In genomic region chr17:45663106-45663919, GRCm38 (mm10) we compare ENCODE assay signal across 8 mouse cellular contexts. TPM values are rescaled to one million over a fixed set of nuclear protein-coding genes. Genes with fewer than 3 reads are reported as not detected.
DNase-seq lines count a peak whose midpoint lies in the region; ATAC-seq and TF ChIP-seq lines count a peak whose summit lies in the region.

No protein-coding gene starts in this region.

- intact Hi-C loops in heart, adult 2 months (cut with DNase I): loop anchor here (2.0 kb wide), 1 partner anchor 55 kb away; no protein-coding TSS in a partner anchor

- no peaks in the 10 kb centered on the region for H3K9me3 ChIP-seq in limb, embryonic 11.5 days (ENCODE audit: control insufficient read depth, low read length)
- H3K9me3 ChIP-seq in midbrain, embryonic 14.5 days (ENCODE audit: control insufficient read depth, low read length): no peaks in the 10 kb centered on the region

- TF ChIP-seq EP300 in heart, adult 2 months (IDR thresholded peaks at IDR 0.05; ENCODE audit: insufficient read depth, low read depth, low read length): 0 out of 2 replicates have a peak, but pooled peaks have one; percentile 27

- 28% methylated on average over 27 of the region's 27 CpGs for WGBS in heart, adult 2 months
- 32% methylated on average over 27 of the region's 27 CpGs for WGBS in kidney, adult 2 months
- 29% methylated on average over 27 of the region's 27 CpGs for WGBS in limb, embryonic 11.5 days
- 27% methylated on average over 27 of the region's 27 CpGs for WGBS in midbrain, embryonic 14.5 days

- no peaks in the 10 kb centered on the region for H3K36me3 ChIP-seq in heart, adult 2 months (ENCODE audit: control insufficient read depth, insufficient read depth, low read length)
- no peaks in the 10 kb centered on the region; the same call in 1 of the 2 replicates for H3K36me3 ChIP-seq in kidney, adult 2 months (ENCODE audit: control insufficient read depth, insufficient read depth, low read length)
- peaks cover 4% of the 10 kb centered on the region for H3K36me3 ChIP-seq in limb, embryonic 11.5 days (ENCODE audit: control insufficient read depth, insufficient read depth, low read length)
- peaks cover 81% of the 10 kb centered on the region for H3K36me3 ChIP-seq in midbrain, embryonic 14.5 days (ENCODE audit: control insufficient read depth, insufficient read depth, low read length)

- no peak overlapping the region for H3K27ac ChIP-seq in heart, adult 2 months
- H3K27ac ChIP-seq in kidney, adult 2 months (ENCODE audit: insufficient read depth, low read depth, low read length): no peak overlapping the region
- no peak overlapping the region for H3K27ac ChIP-seq in limb, embryonic 11.5 days (replicated peaks; ENCODE audit: low read depth, low read length)
- 0 out of 2 replicates have a peak overlapping the region, but pooled peaks have one; percentile 37 for H3K27ac ChIP-seq in midbrain, embryonic 14.5 days (replicated peaks; ENCODE audit: low read depth, low read length)

- H3K4me1 ChIP-seq in heart, adult 2 months (ENCODE audit: control insufficient read depth, insufficient read depth, low read length): 0 out of 2 replicates have a peak, but pooled peaks cover 1% of the 10 kb centered on the region
- 0 out of 2 replicates have a peak, but pooled peaks cover 3% of the 10 kb centered on the region for H3K4me1 ChIP-seq in kidney, adult 2 months (ENCODE audit: control insufficient read depth, insufficient read depth, low read length)
- no peaks in the 10 kb centered on the region for H3K4me1 ChIP-seq in limb, embryonic 11.5 days (ENCODE audit: control insufficient read depth, insufficient read depth, low read length)
- H3K4me1 ChIP-seq in midbrain, embryonic 14.5 days (ENCODE audit: control insufficient read depth, insufficient read depth, low read length): no peaks in the 10 kb centered on the region

- peak; percentile 67 for DNase-seq in ovary, postnatal 10 days (ENCODE audit: low spot score)
- DNase-seq in ovary, adult 18-20 months (ENCODE audit: low spot score): no peak
- peak; percentile 50 for DNase-seq in embryo, embryonic 11.5 days (ENCODE audit: low read depth, low spot score)
- DNase-seq in heart, adult 2 months: peak; percentile 57 to 80
- peak; percentile 69 for DNase-seq in kidney, adult 2 months
- peak; percentile 88 for DNase-seq in limb, embryonic 11.5 days (ENCODE audit: low spot score)
- peak; percentile 87 for DNase-seq in midbrain, embryonic 14.5 days
- DNase-seq in spleen, postnatal 10 days (ENCODE audit: low spot score in 2 of 2): peak; percentile 82 to 87

- no peak for TF ChIP-seq POLR2A in heart, adult 2 months (IDR thresholded peaks at IDR 0.05; ENCODE audit: insufficient read depth, low read depth, low read length)
- no peak for TF ChIP-seq POLR2A in kidney, adult 2 months (IDR thresholded peaks at IDR 0.05; ENCODE audit: low read depth, low read length)

- ATAC-seq in limb, embryonic 11.5 days (ENCODE audit: insufficient number of reproducible peaks, low FRiP score, low TSS enrichment, low read depth): 0 out of 2 replicates have a peak, but pooled peaks have one; percentile 29
- peak; percentile 61 for ATAC-seq in midbrain, embryonic 14.5 days (ENCODE audit: low FRiP score, low TSS enrichment)

- H3K4me2 ChIP-seq in limb, embryonic 11.5 days (ENCODE audit: low read depth, severe bottlenecking): peak overlapping the region; percentile 17; the same call in 1 of the 2 replicates
- peak overlapping the region; percentile 31 for H3K4me2 ChIP-seq in midbrain, embryonic 14.5 days (ENCODE audit: low read length)

- TF ChIP-seq CTCF in heart, adult 2 months (IDR thresholded peaks at IDR 0.05): 0 out of 2 replicates have a peak, but pooled peaks have one; percentile 97
- peak; percentile 80 for TF ChIP-seq CTCF in kidney, adult 2 months (conservative IDR thresholded peaks at IDR 0.05; ENCODE audit: insufficient read depth, insufficient read length, low read depth, low read length)

- H3K4me3 ChIP-seq in heart, adult 2 months: no peak overlapping the region
- H3K4me3 ChIP-seq in kidney, adult 2 months (ENCODE audit: insufficient read depth, low read depth, low read length): no peak overlapping the region
- H3K4me3 ChIP-seq in limb, embryonic 11.5 days (ENCODE audit: low read depth, low read length): no peak overlapping the region
- no peak overlapping the region for H3K4me3 ChIP-seq in midbrain, embryonic 14.5 days (replicated peaks; ENCODE audit: low read depth, low read length)

- no peak overlapping the region for H3K9ac ChIP-seq in heart, adult 2 months (ENCODE audit: low read depth, low read length)
- H3K9ac ChIP-seq in limb, embryonic 11.5 days (ENCODE audit: low read length): no peak overlapping the region
- no peak overlapping the region for H3K9ac ChIP-seq in midbrain, embryonic 14.5 days (replicated peaks; ENCODE audit: low read length)

- H3K79me2 ChIP-seq in heart, adult 2 months (replicated peaks; ENCODE audit: control insufficient read depth, insufficient read depth, low read length): no peaks in the 10 kb centered on the region

- H3K27me3 ChIP-seq in heart, adult 2 months (ENCODE audit: control insufficient read depth, insufficient read depth, low read length): no peaks in the 10 kb centered on the region
- H3K27me3 ChIP-seq in kidney, adult 2 months (replicated peaks; ENCODE audit: control insufficient read depth, insufficient read depth, low read length): no peaks in the 10 kb centered on the region
- no peaks in the 10 kb centered on the region for H3K27me3 ChIP-seq in limb, embryonic 11.5 days (ENCODE audit: control insufficient read depth, insufficient read depth, low read length)
- H3K27me3 ChIP-seq in midbrain, embryonic 14.5 days (ENCODE audit: control insufficient read depth, insufficient read depth, low read length): no peaks in the 10 kb centered on the region

RNA-seq across cellular contexts. Expression of gene Capn11, which starts 4.2 kb away (rescaled TPM):
- under 1 TPM in 1 of 2 experiments, not detected in 1; 0.59 TPM for total RNA-seq in heart, adult 2 months (2021)
- polyA plus RNA-seq in heart, adult 2 months (2012; rRNA removed): not detected in 2 replicates
- 0.04 and 0.16 TPM in 2 replicates for polyA plus RNA-seq in kidney, adult 2 months (2012; rRNA removed)
- polyA plus RNA-seq in limb, embryonic 11.5 days (2014; fragmentation: Nextera tagmentation; extraction: Ambion mirVana): 0.26 and 0.81 TPM in 2 replicates
- polyA plus RNA-seq in midbrain, embryonic 14.5 days (2014; fragmentation: Nextera tagmentation; extraction: Ambion mirVana): 0.08 and 2.4 TPM in 2 replicates

RNA-seq across cellular contexts. Expression of gene Mrpl14, which starts 22.8 kb away (rescaled TPM):
- total RNA-seq in heart, adult 2 months (2021): 100 to 1,000 TPM; 149 to 161 TPM
- polyA plus RNA-seq in heart, adult 2 months (2012; rRNA removed): 133 and 170 TPM in 2 replicates
- 168 and 199 TPM in 2 replicates for polyA plus RNA-seq in kidney, adult 2 months (2012; rRNA removed)
- 146 and 154 TPM in 2 replicates for polyA plus RNA-seq in limb, embryonic 11.5 days (2014; fragmentation: Nextera tagmentation; extraction: Ambion mirVana)
- 110 and 139 TPM in 2 replicates for polyA plus RNA-seq in midbrain, embryonic 14.5 days (2014; fragmentation: Nextera tagmentation; extraction: Ambion mirVana)

RNA-seq across cellular contexts. Expression of gene Tmem63b, which starts 23.4 kb away (rescaled TPM):
- total RNA-seq in heart, adult 2 months (2021): 10 to 100 TPM; 81.8 to 90.1 TPM
- 122 and 154 TPM in 2 replicates for polyA plus RNA-seq in heart, adult 2 months (2012; rRNA removed)
- polyA plus RNA-seq in kidney, adult 2 months (2012; rRNA removed): 77.9 and 90.1 TPM in 2 replicates
- 23.3 and 23.6 TPM in 2 replicates for polyA plus RNA-seq in limb, embryonic 11.5 days (2014; fragmentation: Nextera tagmentation; extraction: Ambion mirVana)
- 123 and 130 TPM in 2 replicates for polyA plus RNA-seq in midbrain, embryonic 14.5 days (2014; fragmentation: Nextera tagmentation; extraction: Ambion mirVana)
